In the genomic region with DNA sequence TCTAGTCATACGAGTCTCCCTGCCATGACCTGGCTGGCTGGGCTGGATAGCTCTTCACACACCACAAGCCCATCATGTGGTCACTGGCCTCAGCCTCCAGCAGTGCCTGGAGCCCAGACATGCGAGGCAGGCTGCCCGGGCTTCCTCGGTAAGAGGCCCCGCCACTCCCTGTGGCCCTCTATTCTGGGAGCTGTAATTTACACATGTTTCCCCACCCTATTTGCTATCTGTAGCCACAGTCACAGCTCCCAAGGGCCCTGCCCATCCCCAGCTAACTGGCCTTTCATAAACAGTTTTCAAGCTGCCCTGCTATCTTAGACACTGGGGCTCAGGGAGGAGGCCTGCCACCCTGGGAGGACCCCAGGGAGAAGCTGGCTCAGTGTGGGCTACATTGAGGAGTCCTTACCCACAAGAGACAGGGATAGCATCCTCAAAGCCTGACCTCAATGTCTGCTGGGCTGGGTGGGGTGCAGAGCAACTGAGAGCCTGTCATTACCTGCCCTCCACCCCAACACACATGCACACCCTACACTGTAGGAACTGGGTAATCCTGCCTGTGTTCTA, we compare ENCODE assay signal across 13 mouse cellular contexts. TPM values are rescaled to one million over a fixed set of nuclear protein-coding genes. Genes with fewer than 3 reads are reported as not detected.
DNase-seq lines count a peak whose midpoint lies in the region; ATAC-seq lines count a peak whose summit lies in the region.
"Had no signal": no experiment of that assay in that cellular context is flagged by ENCODE, and none has a peak within 500 bp of the region (broad histone marks: within the 10 kb centered on the region; RNA-seq: fewer than 3 reads in every experiment).

No protein-coding gene starts in this region.

- peak overlapping the region; percentile 44 for H3K4me3 ChIP-seq in liver, embryonic 16.5 days (ENCODE audit: low read depth, low read length)
- H3K4me3 ChIP-seq: embryonic facial prominence, embryonic 12.5 days had no signal

- H3K27ac ChIP-seq in liver, embryonic 16.5 days (ENCODE audit: low read length) = peak overlapping the region; percentile 100
- H3K27ac ChIP-seq: embryonic facial prominence, embryonic 12.5 days; kidney, postnatal 0 days had no signal

- ATAC-seq in liver, embryonic 16.5 days (ENCODE audit: low read depth) = peak; percentile 91
- ATAC-seq: midbrain, embryonic 16.5 days had no signal

- peak overlapping the region; percentile 81 for H3K9ac ChIP-seq in liver, embryonic 16.5 days (ENCODE audit: low read depth, low read length)
- H3K9ac ChIP-seq: embryonic facial prominence, embryonic 12.5 days had no signal

- 10% methylated on average over 5 of the region's 5 CpGs for WGBS in liver, embryonic 16.5 days (ENCODE audit: insufficient replicate concordance)

- peak overlapping the region; percentile 69 for H3K4me2 ChIP-seq in liver, embryonic 16.5 days (ENCODE audit: low read depth, low read length)
- H3K4me2 ChIP-seq: embryonic facial prominence, embryonic 12.5 days had no signal

- peaks cover 3% of the 10 kb centered on the region; the same call in 1 of the 2 replicates for H3K9me3 ChIP-seq in liver, embryonic 16.5 days (replicated peaks; ENCODE audit: control insufficient read depth, low read length)

- peak; percentile 82 for DNase-seq in gastrocnemius, adult 18-20 months (ENCODE audit: low spot score)
- no peak for DNase-seq in gastrocnemius, postnatal 10 days
- peak; percentile 71 for DNase-seq in spleen, adult 12 weeks (ENCODE audit: low spot score)
- DNase-seq in spleen, adult 18-20 months = no peak
- DNase-seq in urinary bladder, postnatal 14 days (ENCODE audit: low spot score) = no peak
- DNase-seq in urinary bladder, adult 2 months (ENCODE audit: low spot score) = no peak
- no peak for DNase-seq in adrenal gland, postnatal 14 days
- DNase-seq: B cell, adult 2 months; left cerebral cortex, postnatal 4 days had no signal

- H3K4me1 ChIP-seq in liver, embryonic 16.5 days (ENCODE audit: control insufficient read depth, low read depth, low read length) = peaks cover 66% of the 10 kb centered on the region
- H3K4me1 ChIP-seq: embryonic facial prominence, embryonic 12.5 days had no signal

- no peaks in the 10 kb centered on the region for H3K36me3 ChIP-seq in liver, embryonic 16.5 days (ENCODE audit: control insufficient read depth, insufficient read depth)
- H3K36me3 ChIP-seq: embryonic facial prominence, embryonic 12.5 days had no signal

- no peaks in the 10 kb centered on the region for H3K27me3 ChIP-seq in liver, embryonic 16.5 days (ENCODE audit: control insufficient read depth, insufficient read depth, low read depth, low read length)
- H3K27me3 ChIP-seq: embryonic facial prominence, embryonic 12.5 days had no signal

RNA-seq across cellular contexts. Expression of a gene that starts 15.8 kb away (rescaled TPM):
- 100 to 1,000 TPM; 355 to 388 TPM for total RNA-seq in gastrocnemius, adult 18-20 months (2021)
- total RNA-seq in gastrocnemius, postnatal 10 days (2021) = 100 to 1,000 TPM; 131 to 134 TPM
- 6.5 and 7.7 TPM in 2 replicates for polyA plus RNA-seq in liver, embryonic 16.5 days (2015; fragmentation: Nextera tagmentation; extraction: Ambion mirVana)
- 33.2 and 40.8 TPM in 2 replicates for polyA plus RNA-seq in urinary bladder, adult 2 months (2012; rRNA removed)
- total RNA-seq in adrenal gland, postnatal 14 days (2021) = 269 and 312 TPM in 2 replicates
- polyA plus RNA-seq: embryonic facial prominence, embryonic 12.5 days; kidney, postnatal 0 days had no signal

RNA-seq across cellular contexts. Expression of a gene that starts 28.5 kb away (rescaled TPM):
- total RNA-seq in gastrocnemius, adult 18-20 months (2021) = 1 to 10 TPM; 5.5 to 6.9 TPM
- total RNA-seq in gastrocnemius, postnatal 10 days (2021) = 1 to 10 TPM; 7.0 to 9.4 TPM
- 21.1 and 23.2 TPM in 2 replicates for polyA plus RNA-seq in liver, embryonic 16.5 days (2015; fragmentation: Nextera tagmentation; extraction: Ambion mirVana)
- polyA plus RNA-seq in urinary bladder, adult 2 months (2012; rRNA removed) = 21.0 and 24.5 TPM in 2 replicates
- 30.3 and 31.4 TPM in 2 replicates for total RNA-seq in adrenal gland, postnatal 14 days (2021)

RNA-seq across cellular contexts. Expression of a gene that starts 33.7 kb away (rescaled TPM):
- total RNA-seq in gastrocnemius, adult 18-20 months (2021) = 1 to 10 TPM; 3.0 to 4.2 TPM
- total RNA-seq in gastrocnemius, postnatal 10 days (2021) = 1 to 10 TPM; 3.4 to 7.1 TPM
- 5.3 and 7.6 TPM in 2 replicates for polyA plus RNA-seq in liver, embryonic 16.5 days (2015; fragmentation: Nextera tagmentation; extraction: Ambion mirVana)
- polyA plus RNA-seq in urinary bladder, adult 2 months (2012; rRNA removed) = 8.1 and 10.1 TPM in 2 replicates
- 15.6 and 20.9 TPM in 2 replicates for total RNA-seq in adrenal gland, postnatal 14 days (2021)

Comparison
In these comparisons a context has a peak if more than half of its experiments do, and no peak if none do; other contexts are left out.
1. DNase-seq: peak in gastrocnemius, adult 18-20 months (single experiment) and spleen, adult 12 weeks (single experiment); none in gastrocnemius, postnatal 10 days (single experiment), spleen, adult 18-20 months (0 of 2), urinary bladder, postnatal 14 days (single experiment), urinary bladder, adult 2 months (single experiment) and adrenal gland, postnatal 14 days (single experiment).